20 mouse cellular contexts compared by ENCODE assay signal in the genomic region with DNA sequence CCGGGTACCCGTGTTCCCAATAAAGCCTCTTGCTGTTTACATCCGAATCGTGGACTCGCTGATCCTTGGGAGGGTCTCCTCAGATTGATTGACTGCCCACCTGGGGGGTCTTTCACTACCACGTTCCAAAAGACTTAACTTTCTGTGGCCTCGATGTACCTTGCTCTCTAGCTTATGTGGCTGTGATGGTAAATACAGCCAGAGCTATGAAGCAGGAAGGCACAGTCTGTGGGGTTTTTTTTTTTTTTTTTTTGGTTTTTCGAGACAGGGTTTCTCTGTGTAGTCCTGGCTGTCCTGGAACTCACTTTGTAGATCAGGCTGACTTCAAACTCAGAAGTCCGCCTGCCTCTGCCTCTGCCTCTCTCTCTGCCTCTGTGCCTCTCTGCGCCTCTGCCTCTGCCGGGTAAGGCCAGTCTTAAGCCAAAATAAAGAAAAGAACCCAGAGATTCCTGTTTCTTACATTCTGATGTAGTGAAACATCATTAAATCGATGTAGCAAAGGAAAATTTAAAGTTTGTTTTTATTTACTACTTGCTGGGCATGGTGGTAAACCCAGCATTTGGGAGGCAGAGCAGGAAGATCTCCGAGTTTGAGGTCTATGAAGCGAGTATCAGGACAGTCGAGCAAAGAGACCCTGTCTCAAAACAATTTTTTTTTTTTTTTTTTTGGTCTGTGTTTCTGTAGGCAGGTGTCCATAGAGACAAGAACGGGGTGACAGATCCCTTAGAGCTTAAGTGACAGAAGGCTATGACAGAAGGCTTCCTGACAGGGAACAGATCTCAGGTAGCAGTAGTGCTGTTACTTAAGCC. TPM values are rescaled to one million over a fixed set of nuclear protein-coding genes. Genes with fewer than 3 reads are reported as not detected.
DNase-seq lines count a peak whose midpoint lies in the region; ATAC-seq and TF ChIP-seq lines count a peak whose summit lies in the region.
"Not testable (repeated sequence)": the region's sequence is repeated elsewhere in the genome, so short reads cannot be mapped to it uniquely, and the experiment has no call there.
"Had no signal": no experiment of that assay in that cellular context is flagged by ENCODE, and none has a peak within 500 bp of the region (broad histone marks: within the 10 kb centered on the region; RNA-seq: fewer than 3 reads in every experiment).

No protein-coding gene starts in this region.

- DNase-seq in G1E (ENCODE audit: low spot score); liver, embryonic 14.5 days (ENCODE audit: low read depth in 3 of 3, low spot score in 3 of 3): not testable (repeated sequence)

- not testable (repeated sequence) for H3K4me2 ChIP-seq in intestine, embryonic 16.5 days (ENCODE audit: low read depth, low read length); liver, embryonic 12.5 days; liver, embryonic 14.5 days (ENCODE audit: low read depth)

- not testable (repeated sequence) for H3K9ac ChIP-seq in intestine, embryonic 16.5 days (ENCODE audit: low read depth, low read length); liver, embryonic 12.5 days; liver, embryonic 14.5 days (replicated peaks)

- peaks cover 13% of the 10 kb centered on the region; the same call in 1 of the 2 replicates for H3K4me1 ChIP-seq in G1E (ENCODE audit: insufficient read depth, low read depth, low read length)
- not testable (repeated sequence) for H3K4me1 ChIP-seq in intestine, embryonic 16.5 days (ENCODE audit: control insufficient read depth, insufficient read depth, low read length); liver, embryonic 12.5 days; liver, embryonic 14.5 days (replicated peaks; ENCODE audit: control insufficient read depth in 2 of 2, insufficient read depth in 2 of 2, low read length in 1 of 2)

- not testable (repeated sequence) for H3K27ac ChIP-seq in intestine, embryonic 16.5 days (ENCODE audit: low read length); liver, embryonic 12.5 days; liver, embryonic 14.5 days

- ATAC-seq in CD4-positive, CD25-positive, alpha-beta regulatory T cell, adult 4 months, result peak; percentile 64
- ATAC-seq in G1E (ENCODE audit: extremely low read depth, insufficient number of reproducible peaks, low FRiP score, poor library complexity, severe bottlenecking), result peak; percentile 28; the same call in 1 of the 2 replicates
- ATAC-seq in erythroblast, adult 5-6 weeks (replicated peaks; ENCODE audit: low FRiP score, poor library complexity, severe bottlenecking), result peak; percentile 78
- ATAC-seq in granulocyte monocyte progenitor cell, adult 5-6 weeks (replicated peaks; ENCODE audit: poor library complexity, severe bottlenecking), result peak; percentile 55; the same call in 1 of the 2 replicates
- ATAC-seq in intestine, embryonic 16.5 days, result peak; percentile 42; the same call in 1 of the 2 replicates
- ATAC-seq in liver, embryonic 12.5 days, result peak; percentile 57; the same call in 1 of the 2 replicates
- peak; percentile 64 for ATAC-seq in liver, embryonic 14.5 days (ENCODE audit: insufficient read depth)
- peak; percentile 71 for ATAC-seq in megakaryocyte progenitor cell, adult 5-6 weeks (replicated peaks; ENCODE audit: poor library complexity)

- not testable (repeated sequence) for TF ChIP-seq CTCF in G1E (IDR thresholded peaks at IDR 0.05; ENCODE audit: low read depth, low read length); liver, embryonic 14.5 days (IDR thresholded peaks at IDR 0.05; ENCODE audit: low read depth)

- not testable (repeated sequence) for H3K9me3 ChIP-seq in G1E (replicated peaks); intestine, embryonic 16.5 days (ENCODE audit: control insufficient read depth, low read length); liver, embryonic 12.5 days (replicated peaks); liver, embryonic 14.5 days (ENCODE audit: control insufficient read depth, low read length)

- H3K36me3 ChIP-seq in G1E (replicated peaks); intestine, embryonic 16.5 days (ENCODE audit: control insufficient read depth, insufficient read depth, low read length); liver, embryonic 12.5 days; liver, embryonic 14.5 days (replicated peaks; ENCODE audit: control insufficient read depth, insufficient read depth, low read depth): not testable (repeated sequence)

- 71% methylated on average over 7 of the region's 16 CpGs for WGBS in intestine, embryonic 16.5 days
- WGBS in liver, embryonic 12.5 days (ENCODE audit: insufficient replicate concordance), result 73% methylated on average over 6 of the region's 16 CpGs
- 73% methylated on average over 6 of the region's 16 CpGs for WGBS in liver, embryonic 14.5 days (ENCODE audit: insufficient replicate concordance)

- not testable (repeated sequence) for H3K4me3 ChIP-seq in G1E (ENCODE audit: low read depth, low read length); intestine, embryonic 16.5 days (ENCODE audit: low read length); liver, embryonic 12.5 days; liver, embryonic 14.5 days (ENCODE audit: insufficient read depth in 1 of 2, low read depth in 2 of 2, low read length in 2 of 2)

- TF ChIP-seq EP300 in liver, embryonic 14.5 days (IDR thresholded peaks at IDR 0.05; ENCODE audit: low read depth), result not testable (repeated sequence)

- not testable (repeated sequence) for H3K27me3 ChIP-seq in G1E (ENCODE audit: insufficient read depth, low read length); intestine, embryonic 16.5 days (replicated peaks; ENCODE audit: control insufficient read depth, insufficient read depth, low read length); liver, embryonic 12.5 days (replicated peaks); liver, embryonic 14.5 days (ENCODE audit: control insufficient read depth, insufficient read depth, low read length)

RNA-seq across cellular contexts. Expression of a gene that starts 8.7 kb away (rescaled TPM):
- polyA plus RNA-seq in CD4-positive, CD25-positive, alpha-beta regulatory T cell, adult 4 months (2017; shearing (Covaris generic)), result 10 to 100 TPM in 1 of 2 experiments, not detected in 1; 21.4 TPM
- total RNA-seq in G1E (2014; fragmentation: Nextera tagmentation), result 95.2 and 203 TPM in 2 replicates
- 16.8 and 94.6 TPM in 2 replicates for total RNA-seq in G1E (2017)
- 35.5 TPM in 1 of 2 replicates, not detected in the other for polyA plus RNA-seq in G1E (2012)
- 71.7 and 77.6 TPM in 2 replicates for total RNA-seq in erythroblast, adult 5-6 weeks (2015; ENCODE audit: low replicate concordance)
- 860 and 1,014 TPM in 2 replicates for total RNA-seq in erythroblast, adult 5-6 weeks (2017; ENCODE audit: low replicate concordance)
- total RNA-seq in granulocyte monocyte progenitor cell, adult 5-6 weeks (2014; fragmentation: Nextera tagmentation), result 72.5 and 88.1 TPM in 2 replicates
- total RNA-seq in granulocyte monocyte progenitor cell, adult 5-6 weeks (2017), result 1,782 and 2,792 TPM in 2 replicates
- polyA plus RNA-seq in intestine, embryonic 16.5 days (2015; fragmentation: Nextera tagmentation; extraction: Ambion mirVana), result 1.0 TPM in 1 of 2 replicates, not detected in the other
- not detected in 2 replicates for polyA plus RNA-seq in liver, embryonic 12.5 days (2016; fragmentation: Nextera tagmentation; extraction: Ambion mirVana)
- polyA plus RNA-seq in liver, embryonic 14.5 days (2012; rRNA removed), result not detected in 2 replicates
- polyA plus RNA-seq in liver, embryonic 14.5 days (2014; fragmentation: Nextera tagmentation; extraction: Ambion mirVana), result not detected in 2 replicates
- total RNA-seq in megakaryocyte progenitor cell, adult 5-6 weeks (2015), result 53.3 and 56.3 TPM in 2 replicates
- 2,437 and 3,070 TPM in 2 replicates for total RNA-seq in megakaryocyte progenitor cell, adult 5-6 weeks (2017)
- polyA plus RNA-seq: brain, embryonic 14.5 days; cortical plate, adult 2 months; embryonic facial prominence, embryonic 10.5 days; embryonic facial prominence, embryonic 12.5 days; embryonic facial prominence, embryonic 14.5 days; forebrain, embryonic 11.5 days; forebrain, embryonic 13.5 days; forebrain, embryonic 15.5 days; forebrain, postnatal 0 days had no signal

RNA-seq across cellular contexts. Expression of a gene that starts 10.0 kb away (rescaled TPM):
- polyA plus RNA-seq in CD4-positive, CD25-positive, alpha-beta regulatory T cell, adult 4 months (2017; shearing (Covaris generic)), result not detected
- total RNA-seq in G1E (2014; fragmentation: Nextera tagmentation) (683 and 1,071 TPM in 2 replicates), G1E (2017) (not detected in 2 replicates)
- 11,503 and 23,832 TPM in 2 replicates for polyA plus RNA-seq in G1E (2012)
- total RNA-seq in erythroblast, adult 5-6 weeks (2015; ENCODE audit: low replicate concordance), result 63.1 and 86.1 TPM in 2 replicates
- 517 TPM in 1 of 2 replicates, not detected in the other for total RNA-seq in erythroblast, adult 5-6 weeks (2017; ENCODE audit: low replicate concordance)
- total RNA-seq in granulocyte monocyte progenitor cell, adult 5-6 weeks (2014; fragmentation: Nextera tagmentation), result 54.5 TPM in 1 of 2 replicates, not detected in the other
- total RNA-seq in granulocyte monocyte progenitor cell, adult 5-6 weeks (2017), result 38.4 TPM in 1 of 2 replicates, not detected in the other
- not detected in 2 replicates for polyA plus RNA-seq in intestine, embryonic 16.5 days (2015; fragmentation: Nextera tagmentation; extraction: Ambion mirVana)
- not detected in 2 replicates for polyA plus RNA-seq in liver, embryonic 12.5 days (2016; fragmentation: Nextera tagmentation; extraction: Ambion mirVana)
- polyA plus RNA-seq in liver, embryonic 14.5 days (2012; rRNA removed), result 0.24 TPM in 1 of 2 replicates, not detected in the other
- 3.4 TPM in 1 of 2 replicates, not detected in the other for polyA plus RNA-seq in liver, embryonic 14.5 days (2014; fragmentation: Nextera tagmentation; extraction: Ambion mirVana)
- total RNA-seq in megakaryocyte progenitor cell, adult 5-6 weeks (2015), result 115 and 180 TPM in 2 replicates
- 633 TPM in 1 of 2 replicates, not detected in the other for total RNA-seq in megakaryocyte progenitor cell, adult 5-6 weeks (2017)
- total RNA-seq: adrenal gland, postnatal 10 days; forebrain, postnatal 0 days; MEL had no signal
- polyA plus RNA-seq: adrenal gland, adult 2 months; brain, embryonic 14.5 days; cortical plate, adult 2 months; embryonic facial prominence, embryonic 10.5 days; embryonic facial prominence, embryonic 12.5 days; embryonic facial prominence, embryonic 14.5 days; forebrain, embryonic 11.5 days; forebrain, embryonic 13.5 days; forebrain, postnatal 0 days had no signal

RNA-seq across cellular contexts. Expression of a gene that starts 10.3 kb away (rescaled TPM):
- polyA plus RNA-seq in CD4-positive, CD25-positive, alpha-beta regulatory T cell, adult 4 months (2017; shearing (Covaris generic)), result 1 to 10 TPM; 4.9 to 6.4 TPM
- total RNA-seq in G1E (2014; fragmentation: Nextera tagmentation) (1,081 and 1,195 TPM in 2 replicates), G1E (2017) (921 and 1,023 TPM in 2 replicates)
- 5.1 and 26.9 TPM in 2 replicates for polyA plus RNA-seq in G1E (2012)
- 197 and 261 TPM in 2 replicates for total RNA-seq in erythroblast, adult 5-6 weeks (2015; ENCODE audit: low replicate concordance)
- 24.3 and 156 TPM in 2 replicates for total RNA-seq in erythroblast, adult 5-6 weeks (2017; ENCODE audit: low replicate concordance)
- 261 and 279 TPM in 2 replicates for total RNA-seq in granulocyte monocyte progenitor cell, adult 5-6 weeks (2014; fragmentation: Nextera tagmentation)
- 496 and 652 TPM in 2 replicates for total RNA-seq in granulocyte monocyte progenitor cell, adult 5-6 weeks (2017)
- polyA plus RNA-seq in intestine, embryonic 16.5 days (2015; fragmentation: Nextera tagmentation; extraction: Ambion mirVana), result 13.4 and 17.9 TPM in 2 replicates
- 24.4 and 26.2 TPM in 2 replicates for polyA plus RNA-seq in liver, embryonic 12.5 days (2016; fragmentation: Nextera tagmentation; extraction: Ambion mirVana)
- 13.1 and 13.4 TPM in 2 replicates for polyA plus RNA-seq in liver, embryonic 14.5 days (2012; rRNA removed)
- 16.9 and 21.6 TPM in 2 replicates for polyA plus RNA-seq in liver, embryonic 14.5 days (2014; fragmentation: Nextera tagmentation; extraction: Ambion mirVana)
- total RNA-seq in megakaryocyte progenitor cell, adult 5-6 weeks (2015), result 394 and 411 TPM in 2 replicates
- total RNA-seq in megakaryocyte progenitor cell, adult 5-6 weeks (2017), result 220 and 363 TPM in 2 replicates

RNA-seq across cellular contexts. Expression of a gene that starts 11.7 kb away (rescaled TPM):
- 10 to 100 TPM in 1 of 2 experiments, not detected in 1; 12.8 TPM for polyA plus RNA-seq in CD4-positive, CD25-positive, alpha-beta regulatory T cell, adult 4 months (2017; shearing (Covaris generic))
- total RNA-seq in G1E (2014; fragmentation: Nextera tagmentation), result 349 and 456 TPM in 2 replicates
- total RNA-seq in G1E (2017), result 3,540 and 3,844 TPM in 2 replicates
- polyA plus RNA-seq in G1E (2012), result 15.7 and 41.0 TPM in 2 replicates
- total RNA-seq in erythroblast, adult 5-6 weeks (2015; ENCODE audit: low replicate concordance), result 6.9 and 21.5 TPM in 2 replicates
- 699 and 712 TPM in 2 replicates for total RNA-seq in erythroblast, adult 5-6 weeks (2017; ENCODE audit: low replicate concordance)
- 21.5 and 58.9 TPM in 2 replicates for total RNA-seq in granulocyte monocyte progenitor cell, adult 5-6 weeks (2014; fragmentation: Nextera tagmentation)
- total RNA-seq in granulocyte monocyte progenitor cell, adult 5-6 weeks (2017), result 1,825 and 2,129 TPM in 2 replicates
- polyA plus RNA-seq in intestine, embryonic 16.5 days (2015; fragmentation: Nextera tagmentation; extraction: Ambion mirVana), result 5.7 and 9.6 TPM in 2 replicates
- polyA plus RNA-seq in liver, embryonic 12.5 days (2016; fragmentation: Nextera tagmentation; extraction: Ambion mirVana), result 20.8 and 25.3 TPM in 2 replicates
- polyA plus RNA-seq in liver, embryonic 14.5 days (2012; rRNA removed), result 37.4 and 50.3 TPM in 2 replicates
- 33.6 and 35.5 TPM in 2 replicates for polyA plus RNA-seq in liver, embryonic 14.5 days (2014; fragmentation: Nextera tagmentation; extraction: Ambion mirVana)
- 48.7 and 53.0 TPM in 2 replicates for total RNA-seq in megakaryocyte progenitor cell, adult 5-6 weeks (2015)
- 1,698 and 2,087 TPM in 2 replicates for total RNA-seq in megakaryocyte progenitor cell, adult 5-6 weeks (2017)

RNA-seq across cellular contexts. Expression of a gene that starts 13.0 kb away (rescaled TPM):
- 100 to 1,000 TPM in 1 of 2 experiments, 10 to 100 TPM in 1; 94.5 to 115 TPM for polyA plus RNA-seq in CD4-positive, CD25-positive, alpha-beta regulatory T cell, adult 4 months (2017; shearing (Covaris generic))
- total RNA-seq in G1E (2014; fragmentation: Nextera tagmentation), result 653 and 691 TPM in 2 replicates
- 2,134 and 3,440 TPM in 2 replicates for total RNA-seq in G1E (2017)
- polyA plus RNA-seq in G1E (2012), result 8,984 and 13,644 TPM in 2 replicates
- total RNA-seq in erythroblast, adult 5-6 weeks (2015; ENCODE audit: low replicate concordance), result 40.2 and 52.7 TPM in 2 replicates
- total RNA-seq in erythroblast, adult 5-6 weeks (2017; ENCODE audit: low replicate concordance), result 924 and 2,814 TPM in 2 replicates
- total RNA-seq in granulocyte monocyte progenitor cell, adult 5-6 weeks (2014; fragmentation: Nextera tagmentation), result 38.3 and 85.3 TPM in 2 replicates
- total RNA-seq in granulocyte monocyte progenitor cell, adult 5-6 weeks (2017), result 5,843 and 7,480 TPM in 2 replicates
- polyA plus RNA-seq in intestine, embryonic 16.5 days (2015; fragmentation: Nextera tagmentation; extraction: Ambion mirVana), result 2,307 and 2,693 TPM in 2 replicates
- 5,867 and 6,049 TPM in 2 replicates for polyA plus RNA-seq in liver, embryonic 12.5 days (2016; fragmentation: Nextera tagmentation; extraction: Ambion mirVana)
- polyA plus RNA-seq in liver, embryonic 14.5 days (2012; rRNA removed), result 88.3 and 95.9 TPM in 2 replicates
- 6,830 and 6,963 TPM in 2 replicates for polyA plus RNA-seq in liver, embryonic 14.5 days (2014; fragmentation: Nextera tagmentation; extraction: Ambion mirVana)
- 93.0 and 127 TPM in 2 replicates for total RNA-seq in megakaryocyte progenitor cell, adult 5-6 weeks (2015)
- total RNA-seq in megakaryocyte progenitor cell, adult 5-6 weeks (2017), result 3,573 and 4,575 TPM in 2 replicates

Comparison
In these comparisons a context has a peak if more than half of its experiments do, and no peak if none do; other contexts are left out.
1. ATAC-seq: peak in every context shown above with its lines; median percentile 78 in erythroblast, adult 5-6 weeks; 71 in megakaryocyte progenitor cell, adult 5-6 weeks; 64 in CD4-positive, CD25-positive, alpha-beta regulatory T cell, adult 4 months; 64 in liver, embryonic 14.5 days; 57 in liver, embryonic 12.5 days; 55 in granulocyte monocyte progenitor cell, adult 5-6 weeks; 42 in intestine, embryonic 16.5 days; 28 in G1E.
2. RNA of a gene that starts 10.0 kb away (polyA plus RNA-seq): 11,503 to 23,832 TPM in G1E; 0.24 to 3.4 TPM in liver, embryonic 14.5 days, not detected in CD4-positive, CD25-positive, alpha-beta regulatory T cell, adult 4 months, not detected in intestine, embryonic 16.5 days and not detected in liver, embryonic 12.5 days; every median in the first group is over 1,000 times any median in the second.